Mouse (Mus musculus) embryonic facial prominence, embryonic 10.5 days (tissue): ENCODE results near the gene Dnajc16. TPM values are rescaled to one million over a fixed set of nuclear protein-coding genes. Genes with fewer than 3 reads are reported as not detected.

ENCODE experiments used
- DNase-seq: peaks from one replicate; pipeline ENCODE4 v3.0.0-alpha.2; 2017; ENCODE audit warnings: low spot score
- H3K27ac ChIP-seq: fragments of 300-500 bp; sonication (generic); replicated peaks from 2 replicates; pipeline ENCODE4 v1.5.1; 2016; ENCODE audit warnings: mild to moderate bottlenecking
- H3K27me3 ChIP-seq: fragments of 300-500 bp; sonication (generic); replicated peaks from 2 replicates; pipeline ENCODE4 v1.6.1; 2016; ENCODE audit warnings: low read depth, mild to moderate bottlenecking; ENCODE audit not compliant: poor library complexity, severe bottlenecking
- H3K36me3 ChIP-seq: fragments of 300-500 bp; sonication (generic); replicated peaks from 2 replicates; pipeline ENCODE4 v1.6.1; 2016; ENCODE audit warnings: mild to moderate bottlenecking, moderate library complexity
- H3K4me1 ChIP-seq: fragments of 300-500 bp; sonication (generic); 2 replicates; pipeline ENCODE4 v1.6.1; 2016
- H3K4me3 ChIP-seq: fragments of 300-500 bp; sonication (generic); 2 replicates; pipeline ENCODE4 v1.5.1; 2016; ENCODE audit warnings: mild to moderate bottlenecking, moderate library complexity
- H3K9me3 ChIP-seq: fragments of 300-500 bp; sonication (generic); 2 replicates; pipeline ENCODE4 v1.6.1; 2016; ENCODE audit warnings: mild to moderate bottlenecking
- WGBS: fragments of 180-500 bp; shearing (Covaris S2); methylation state at CpG from one replicate; pipeline ENCODE4 v1.1.7; 2016; 5-methylcytosine and 5-hydroxymethylcytosine counted together
- polyA plus RNA-seq: library from polyadenylated mRNA; unstranded; fragments of >200 nt; fragmentation: Nextera tagmentation; extraction: Ambion mirVana; gene quantifications from 2 replicates; pipeline ENCODE4 v1.2.1, GENCODE M21; 2016

Gene Dnajc16
- polyA plus RNA-seq, 1 experiment from 2014 or later: 4.0 TPM

GRCm38 (mm10) chr4:141817706-141818105 lies 27.0 kb upstream of the Dnajc16 start:
- Histone ChIP-seq H3K27ac (no peak overlapping the region), H3K36me3 (peaks cover 30% of the 10 kb centered on the region), H3K9me3 (no peaks in the 10 kb centered on the region), H3K27me3 (no peaks in the 10 kb centered on the region), H3K4me1 (peaks cover 23% of the 10 kb centered on the region), H3K4me3 (no peak overlapping the region)
- no peak for DNase-seq
- WGBS: 58% methylated on average over 10 of the region's 10 CpGs

GRCm38 (mm10) chr4:141816776-141817655 lies 26.3 kb upstream of the Dnajc16 start:
- WGBS: 67% methylated on average over 14 of the region's 14 CpGs
- H3K27me3 ChIP-seq: no peaks in the 10 kb centered on the region
- no peak overlapping the region for H3K4me3 ChIP-seq
- no peak for DNase-seq
- H3K9me3 ChIP-seq: no peaks in the 10 kb centered on the region
- H3K4me1 ChIP-seq: peaks cover 16% of the 10 kb centered on the region
- peak overlapping the region; percentile 44 for H3K27ac ChIP-seq
- peaks cover 37% of the 10 kb centered on the region for H3K36me3 ChIP-seq

- no peak for DNase-seq
- H3K4me3 ChIP-seq: no peak overlapping the region
- no peak overlapping the region for H3K27ac ChIP-seq
- H3K9me3 ChIP-seq: no peaks in the 10 kb centered on the region
- 92% methylated on average over 7 of the region's 7 CpGs for WGBS
- no peaks in the 10 kb centered on the region for H3K27me3 ChIP-seq
- peaks cover 12% of the 10 kb centered on the region for H3K4me1 ChIP-seq
- peaks cover 44% of the 10 kb centered on the region for H3K36me3 ChIP-seq
Observed at GRCm38 (mm10) chr4:141816267-141816666, 25.5 kb upstream of the Dnajc16 start.

DNA sequence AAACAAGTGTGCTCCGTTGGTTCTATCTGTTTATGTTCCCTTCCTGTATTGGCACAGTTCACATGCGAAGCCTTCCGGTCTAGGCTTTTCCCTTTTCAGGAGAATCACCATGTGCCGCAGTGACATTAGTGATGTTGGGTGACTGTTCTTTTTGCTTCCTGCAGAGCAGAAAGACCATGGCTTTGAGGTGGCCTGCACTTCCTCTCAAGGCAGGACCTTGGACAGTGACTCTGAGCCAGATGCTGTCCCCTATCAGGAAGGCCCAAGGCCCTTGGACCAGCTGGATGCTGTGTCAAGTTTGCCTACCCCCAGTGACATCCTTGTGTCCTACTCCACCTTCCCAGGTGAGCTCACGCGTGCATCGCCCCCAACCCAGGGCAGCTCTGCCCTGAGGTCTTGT lies 20.6 kb upstream of the Dnajc16 start:
- no peaks in the 10 kb centered on the region for H3K9me3 ChIP-seq
- H3K4me1 ChIP-seq: no peaks in the 10 kb centered on the region
- H3K36me3 ChIP-seq: peaks cover 92% of the 10 kb centered on the region
- WGBS: 96% methylated on average over 7 of the region's 7 CpGs
- DNase-seq: no peak
- H3K4me3 ChIP-seq: no peak overlapping the region
- no peak overlapping the region for H3K27ac ChIP-seq
- no peaks in the 10 kb centered on the region for H3K27me3 ChIP-seq

DNA sequence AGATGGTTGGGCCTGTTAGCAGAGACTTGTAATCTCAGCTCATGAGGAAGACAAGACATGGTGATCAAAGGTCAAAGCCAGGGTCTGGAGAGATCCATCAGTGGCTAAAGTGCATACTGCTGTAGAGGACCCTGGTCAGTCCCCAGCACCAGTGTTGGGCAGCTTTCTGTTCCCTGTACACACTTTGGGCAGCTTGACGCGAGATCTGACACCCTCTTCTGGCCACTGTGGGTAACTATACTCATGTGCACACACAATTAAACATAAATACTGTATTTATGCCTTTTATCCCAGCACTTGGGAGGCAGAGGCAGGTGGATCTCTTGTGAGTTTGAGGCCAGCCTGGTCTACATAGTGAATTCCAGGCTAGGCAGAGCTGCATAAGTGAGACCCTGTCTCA lies 20.2 kb upstream of the Dnajc16 start:
- Histone ChIP-seq H3K27ac (no peak overlapping the region), H3K4me3 (no peak overlapping the region), H3K9me3 (no peaks in the 10 kb centered on the region), H3K36me3 (peaks cover 96% of the 10 kb centered on the region), H3K27me3 (no peaks in the 10 kb centered on the region), H3K4me1 (no peaks in the 10 kb centered on the region)
- DNase-seq: no peak
- WGBS: 97% methylated on average over 2 of the region's 2 CpGs

- Histone ChIP-seq H3K9me3 (no peaks in the 10 kb centered on the region), H3K36me3 (peaks cover 98% of the 10 kb centered on the region)
- WGBS: 85% methylated on average over 8 of the region's 8 CpGs
Observed at GRCm38 (mm10) chr4:141809850-141810464, 19.2 kb upstream of the Dnajc16 start.

DNA sequence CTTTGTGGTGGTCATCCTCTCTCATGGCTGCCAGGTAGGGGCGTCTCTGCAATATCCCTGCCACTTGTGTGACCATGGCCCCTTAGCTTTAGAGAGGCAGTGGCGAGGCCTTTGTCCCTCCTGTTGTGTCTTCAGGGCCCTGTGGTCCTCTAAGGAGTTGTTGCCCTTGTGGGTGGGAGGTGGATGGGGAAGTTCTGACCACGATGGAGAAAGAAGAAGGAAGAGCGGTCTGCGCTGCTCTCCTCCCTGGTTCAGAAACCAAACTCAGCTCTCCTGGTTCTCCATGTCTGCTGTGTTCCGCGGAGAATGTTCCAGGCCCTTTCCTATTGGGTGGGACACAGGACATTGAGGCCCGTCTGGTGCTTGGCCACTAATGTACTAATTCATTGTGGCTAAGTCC lies 15.2 kb upstream of the Dnajc16 start:
- no peak overlapping the region for H3K27ac ChIP-seq
- no peaks in the 10 kb centered on the region for H3K4me1 ChIP-seq
- no peak for DNase-seq
- H3K9me3 ChIP-seq: no peaks in the 10 kb centered on the region
- no peak overlapping the region for H3K4me3 ChIP-seq
- no peaks in the 10 kb centered on the region for H3K27me3 ChIP-seq
- peaks cover 82% of the 10 kb centered on the region for H3K36me3 ChIP-seq
- 93% methylated on average over 8 of the region's 8 CpGs for WGBS

More at GRCm38 (mm10) chr4:141809850-141810464, 19.2 kb upstream of the Dnajc16 start:
- Histone ChIP-seq H3K4me3 (no peak overlapping the region), H3K27me3 (no peaks in the 10 kb centered on the region), H3K4me1 (no peaks in the 10 kb centered on the region), H3K27ac (no peak overlapping the region)
- peak; percentile 42 for DNase-seq

GRCm38 (mm10) chr4:141804105-141804504 lies 13.4 kb upstream of the Dnajc16 start:
- no peaks in the 10 kb centered on the region for H3K27me3 ChIP-seq
- DNase-seq: no peak
- H3K27ac ChIP-seq: no peak overlapping the region
- H3K4me1 ChIP-seq: no peaks in the 10 kb centered on the region
- H3K4me3 ChIP-seq: no peak overlapping the region
- H3K9me3 ChIP-seq: no peaks in the 10 kb centered on the region
- 91% methylated on average over 4 of the region's 4 CpGs for WGBS
- peaks cover 64% of the 10 kb centered on the region for H3K36me3 ChIP-seq

DNA sequence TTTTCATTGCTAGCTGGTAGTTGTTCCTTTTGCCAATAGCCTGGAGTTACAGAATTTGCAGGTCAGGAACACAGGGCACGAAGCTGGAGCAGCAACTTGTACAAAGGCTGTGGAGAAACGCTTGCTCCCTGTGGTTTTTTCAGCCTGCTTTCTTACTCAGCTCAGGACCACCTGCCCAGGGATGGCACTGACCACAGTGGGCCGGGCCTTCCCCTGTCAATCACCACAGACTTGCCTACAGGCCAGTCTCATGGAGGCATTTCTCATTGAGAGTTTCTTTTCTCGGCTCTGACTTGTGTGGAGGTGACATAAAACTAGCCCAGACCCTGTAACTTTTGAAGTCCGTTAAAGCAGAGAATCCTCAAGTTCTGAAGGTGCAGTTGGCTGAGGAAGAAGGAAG lies 6.8 kb upstream of the Dnajc16 start:
- H3K4me1 ChIP-seq: peaks cover 27% of the 10 kb centered on the region
- peaks cover 30% of the 10 kb centered on the region for H3K36me3 ChIP-seq
- 90% methylated on average over 5 of the region's 5 CpGs for WGBS
- H3K9me3 ChIP-seq: no peaks in the 10 kb centered on the region
- H3K27me3 ChIP-seq: no peaks in the 10 kb centered on the region
- no peak overlapping the region for H3K4me3 ChIP-seq
- H3K27ac ChIP-seq: no peak overlapping the region
- DNase-seq: no peak

DNA sequence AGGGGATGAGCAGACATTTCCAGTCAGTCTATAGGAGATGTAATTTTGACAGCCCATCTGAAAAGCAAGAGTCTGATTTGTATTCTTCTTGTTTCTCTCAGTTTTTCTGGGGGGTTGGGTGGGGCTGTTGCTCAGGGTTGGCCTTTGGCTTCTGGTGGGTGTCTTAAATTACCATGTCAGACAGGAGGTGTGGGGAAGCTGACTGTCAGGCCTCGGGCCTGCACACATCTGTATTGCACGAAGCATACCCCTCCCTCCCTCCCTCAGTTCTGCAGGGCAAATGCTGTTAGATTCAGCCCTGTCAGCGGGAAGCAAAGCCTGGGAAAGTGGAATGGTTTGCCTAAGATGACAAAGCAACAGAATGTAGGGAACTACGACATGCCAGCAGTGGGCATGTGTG lies 6.2 kb upstream of the Dnajc16 start:
- H3K4me1 ChIP-seq: peaks cover 27% of the 10 kb centered on the region
- WGBS: 84% methylated on average over 4 of the region's 4 CpGs
- H3K27ac ChIP-seq: no peak overlapping the region
- H3K4me3 ChIP-seq: no peak overlapping the region
- peaks cover 30% of the 10 kb centered on the region for H3K36me3 ChIP-seq
- no peaks in the 10 kb centered on the region for H3K9me3 ChIP-seq
- DNase-seq: no peak
- no peaks in the 10 kb centered on the region for H3K27me3 ChIP-seq

DNA sequence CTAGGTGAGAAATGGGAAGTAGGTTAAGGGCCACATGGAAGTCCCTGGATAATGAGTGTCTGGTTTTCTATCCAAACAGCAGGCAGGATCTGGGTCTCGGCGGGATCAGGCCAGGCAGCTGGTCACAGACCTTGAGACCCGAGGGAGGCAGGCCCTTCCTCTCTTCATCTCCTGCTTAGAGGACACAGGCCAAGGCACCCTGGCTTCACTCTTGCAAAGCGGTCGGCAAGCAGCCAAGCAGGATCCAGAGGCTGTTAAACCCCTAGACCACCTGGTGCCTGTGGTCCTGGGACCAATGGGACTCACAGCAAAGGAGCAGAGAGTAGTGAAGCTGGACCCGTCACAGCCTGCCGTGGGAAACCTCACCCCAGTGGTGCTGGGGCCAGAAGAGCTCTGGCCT lies 5.6 kb upstream of the Dnajc16 start:
- Histone ChIP-seq H3K4me3 (no peak overlapping the region), H3K36me3 (peaks cover 30% of the 10 kb centered on the region), H3K27me3 (no peaks in the 10 kb centered on the region), H3K9me3 (no peaks in the 10 kb centered on the region), H3K27ac (no peak overlapping the region), H3K4me1 (peaks cover 27% of the 10 kb centered on the region)
- 92% methylated on average over 7 of the region's 7 CpGs for WGBS
- DNase-seq: no peak

DNA sequence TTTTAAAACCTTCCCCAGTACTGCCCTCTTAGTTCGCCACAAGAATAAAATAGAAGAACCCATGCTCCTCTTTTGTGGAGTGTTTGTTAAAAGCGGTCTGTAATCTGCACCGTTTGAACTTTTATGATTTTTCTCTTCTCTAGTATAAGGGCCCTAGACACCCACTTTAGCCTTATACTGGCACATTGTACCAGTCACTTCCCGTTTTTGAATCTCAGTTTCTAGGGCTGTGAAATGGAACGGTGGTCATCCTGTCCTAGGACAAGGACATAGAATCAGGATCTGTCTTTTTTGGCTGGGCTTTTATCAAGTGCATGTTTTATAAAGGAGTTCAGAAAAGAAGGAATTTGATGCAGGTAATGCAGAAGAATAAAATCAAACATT lies 3.4 kb upstream of the Dnajc16 start:
- no peaks in the 10 kb centered on the region for H3K27me3 ChIP-seq
- H3K27ac ChIP-seq: peak overlapping the region; percentile 89
- 18% methylated on average over 5 of the region's 5 CpGs for WGBS
- no peak for DNase-seq
- no peaks in the 10 kb centered on the region for H3K9me3 ChIP-seq
- peaks cover 30% of the 10 kb centered on the region for H3K36me3 ChIP-seq
- H3K4me3 ChIP-seq: peak overlapping the region; percentile 73
- H3K4me1 ChIP-seq: peaks cover 39% of the 10 kb centered on the region
